Mouse (Mus musculus): Measurements from ENCODE around the gene Tmem87a.

Tmem87a gene

GRCm38 (mm10) chr2:120403986-120404822 is at the start of gene Tmem87a:
Tmem87a (minus strand) TSS chr2:120404113.
- peak; percentile 91 for DNase-seq (ENCODE audit: low read depth)

GRCm38 (mm10) chr2:120452600-120452999 is 48.7 kb upstream of the Tmem87a start:
- DNase-seq (ENCODE audit: low read depth), result no peak

GRCm38 (mm10) chr2:120450724-120451123 is 46.8 kb upstream of the Tmem87a start:
- DNase-seq (ENCODE audit: low read depth), result no peak

- DNase-seq (ENCODE audit: low read depth), result no peak
These were observed 43.4 kb upstream of the Tmem87a start for GRCm38 (mm10) chr2:120447306-120447705.

- no peak for DNase-seq (ENCODE audit: low read depth)
These were observed 42.5 kb upstream of the Tmem87a start for GRCm38 (mm10) chr2:120446373-120446772.

GRCm38 (mm10) chr2:120444486-120444885 is 40.6 kb upstream of the Tmem87a start:
- DNase-seq (ENCODE audit: low read depth), result no peak

- DNase-seq (ENCODE audit: low read depth), result no peak
These were observed 20.5 kb upstream of the Tmem87a start for GRCm38 (mm10) chr2:120424386-120424785.

GRCm38 (mm10) chr2:120414738-120415414 is 11.0 kb upstream of the Tmem87a start:
- DNase-seq (ENCODE audit: low read depth), result no peak

GRCm38 (mm10) chr2:120414113-120414512 is 10.2 kb upstream of the Tmem87a start:
- no peak for DNase-seq (ENCODE audit: low read depth)

- DNase-seq (ENCODE audit: low read depth), result no peak
These were observed 7.2 kb upstream of the Tmem87a start for GRCm38 (mm10) chr2:120411096-120411628.

GRCm38 (mm10) chr2:120404823-120405765 is 1.2 kb upstream of the Tmem87a start:
- no peak for DNase-seq (ENCODE audit: low read depth)

GRCm38 (mm10) chr2:120403653-120403985 is 294 bp downstream of the Tmem87a start, which contains the start of gene Ganc:
Ganc (plus strand) TSS chr2:120403896.
- DNase-seq (ENCODE audit: low read depth), result no peak

GRCm38 (mm10) chr2:120402813-120403212 is 1.1 kb downstream of the Tmem87a start:
- no peak for DNase-seq (ENCODE audit: low read depth)

- DNase-seq (ENCODE audit: low read depth), result no peak
These were observed 6.0 kb downstream of the Tmem87a start for GRCm38 (mm10) chr2:120397951-120398350.

- no peak for DNase-seq (ENCODE audit: low read depth)
These were observed 11.5 kb downstream of the Tmem87a start for GRCm38 (mm10) chr2:120392406-120392805.

- no peak for DNase-seq (ENCODE audit: low read depth)
These were observed 13.0 kb downstream of the Tmem87a start for GRCm38 (mm10) chr2:120390934-120391333.

- DNase-seq (ENCODE audit: low read depth), result no peak
These were observed 14.5 kb downstream of the Tmem87a start for GRCm38 (mm10) chr2:120389376-120389775.

- DNase-seq (ENCODE audit: low read depth), result no peak
These were observed 16.6 kb downstream of the Tmem87a start for GRCm38 (mm10) chr2:120387291-120387690.

GRCm38 (mm10) chr2:120386264-120386663 is 17.6 kb downstream of the Tmem87a start:
- DNase-seq (ENCODE audit: low read depth), result no peak

- no peak for DNase-seq (ENCODE audit: low read depth)
These were observed 30.1 kb downstream of the Tmem87a start for GRCm38 (mm10) chr2:120373858-120374257.

GRCm38 (mm10) chr2:120367416-120368207 is 36.3 kb downstream of the Tmem87a start:
- DNase-seq (ENCODE audit: low read depth), result no peak
